Mouse (Mus musculus): ENCODE results near the gene Gm20518. TPM values are rescaled to one million over a fixed set of nuclear protein-coding genes. Genes with fewer than 3 reads are reported as not detected.

The Gm20518 gene
- polyA plus RNA-seq, 1 experiment from 2014 or later = 0.29 TPM

GRCm38 (mm10) chr16:17816528-17816927 is 74.9 kb downstream of the Gm20518 start:
- no peaks in the 10 kb centered on the region for H3K9me3 ChIP-seq (replicated peaks)
- 0 out of 2 replicates have a peak, but pooled peaks cover 7% of the 10 kb centered on the region for H3K27me3 ChIP-seq
- peak overlapping the region; percentile 56; the same call in 1 of the 2 replicates for H3K4me3 ChIP-seq (replicated peaks)
- H3K4me1 ChIP-seq = peaks cover 28% of the 10 kb centered on the region
- WGBS = 43% methylated on average over 8 of the region's 8 CpGs
- no peak overlapping the region for H3K9ac ChIP-seq
- no peaks in the 10 kb centered on the region for H3K36me3 ChIP-seq
- no peak for ATAC-seq (ENCODE audit: insufficient number of reproducible peaks, low FRiP score, low TSS enrichment, low read depth)
- H3K4me2 ChIP-seq (replicated peaks) = peak overlapping the region; percentile 85; the same call in 1 of the 2 replicates
- H3K27ac ChIP-seq (replicated peaks) = no peak overlapping the region

GRCm38 (mm10) chr16:17815411-17816402 is 75.8 kb downstream of the Gm20518 start:
- H3K4me2 ChIP-seq (replicated peaks) = peak overlapping the region; percentile 85
- H3K27ac ChIP-seq (replicated peaks) = peak overlapping the region; percentile 75
- 2% methylated on average over 63 of the region's 63 CpGs for WGBS
- peak overlapping the region; percentile 56 for H3K4me3 ChIP-seq (replicated peaks)
- H3K27me3 ChIP-seq = 0 out of 2 replicates have a peak, but pooled peaks cover 3% of the 10 kb centered on the region
- H3K4me1 ChIP-seq = peaks cover 31% of the 10 kb centered on the region
- H3K36me3 ChIP-seq = no peaks in the 10 kb centered on the region
- H3K9me3 ChIP-seq (replicated peaks) = no peaks in the 10 kb centered on the region
- peak; percentile 87 for ATAC-seq (ENCODE audit: insufficient number of reproducible peaks, low FRiP score, low TSS enrichment, low read depth)
- peak overlapping the region; percentile 36 for H3K9ac ChIP-seq

- no peaks in the 10 kb centered on the region for H3K27me3 ChIP-seq
- H3K4me1 ChIP-seq = peaks cover 55% of the 10 kb centered on the region
- no peak overlapping the region for H3K27ac ChIP-seq (replicated peaks)
- H3K9ac ChIP-seq = no peak overlapping the region
- 37% methylated on average over 4 of the region's 4 CpGs for WGBS
- no peak overlapping the region for H3K4me2 ChIP-seq (replicated peaks)
- H3K4me3 ChIP-seq (replicated peaks) = no peak overlapping the region
- no peaks in the 10 kb centered on the region for H3K36me3 ChIP-seq
- no peak for ATAC-seq (ENCODE audit: insufficient number of reproducible peaks, low FRiP score, low TSS enrichment, low read depth)
- no peaks in the 10 kb centered on the region for H3K9me3 ChIP-seq (replicated peaks)
Observed at GRCm38 (mm10) chr16:17813173-17813572, 78.3 kb downstream of the Gm20518 start.

GRCm38 (mm10) chr16:17812120-17812519 is 79.4 kb downstream of the Gm20518 start:
- no peaks in the 10 kb centered on the region for H3K9me3 ChIP-seq (replicated peaks)
- no peak overlapping the region for H3K4me2 ChIP-seq (replicated peaks)
- ATAC-seq (ENCODE audit: insufficient number of reproducible peaks, low FRiP score, low TSS enrichment, low read depth) = no peak
- 7% methylated on average over 5 of the region's 5 CpGs for WGBS
- no peak overlapping the region for H3K27ac ChIP-seq (replicated peaks)
- peaks cover 65% of the 10 kb centered on the region for H3K4me1 ChIP-seq
- no peak overlapping the region for H3K9ac ChIP-seq
- H3K36me3 ChIP-seq = no peaks in the 10 kb centered on the region
- H3K27me3 ChIP-seq = no peaks in the 10 kb centered on the region
- no peak overlapping the region for H3K4me3 ChIP-seq (replicated peaks)

GRCm38 (mm10) chr16:17809711-17810110 is 81.8 kb downstream of the Gm20518 start:
- H3K27me3 ChIP-seq = peaks cover 12% of the 10 kb centered on the region
- no peaks in the 10 kb centered on the region for H3K9me3 ChIP-seq (replicated peaks)
- H3K36me3 ChIP-seq = no peaks in the 10 kb centered on the region; the same call in 1 of the 2 replicates
- peak; percentile 85 for ATAC-seq (ENCODE audit: insufficient number of reproducible peaks, low FRiP score, low TSS enrichment, low read depth)
- peaks cover 69% of the 10 kb centered on the region for H3K4me1 ChIP-seq
- peak overlapping the region; percentile 91 for H3K27ac ChIP-seq (replicated peaks)
- H3K4me3 ChIP-seq (replicated peaks) = no peak overlapping the region
- WGBS = 12% methylated on average over 7 of the region's 7 CpGs
- H3K4me2 ChIP-seq (replicated peaks) = 0 out of 2 replicates have a peak overlapping the region, but pooled peaks have one; percentile 15
- H3K9ac ChIP-seq = no peak overlapping the region

GRCm38 (mm10) chr16:17809125-17809524 is 82.3 kb downstream of the Gm20518 start:
- Histone ChIP-seq H3K27ac (replicated peaks) (peak overlapping the region; percentile 91), H3K4me2 (replicated peaks) (no peak overlapping the region), H3K4me1 (peaks cover 74% of the 10 kb centered on the region), H3K9ac (no peak overlapping the region), H3K9me3 (replicated peaks) (no peaks in the 10 kb centered on the region), H3K27me3 (peaks cover 12% of the 10 kb centered on the region), H3K4me3 (replicated peaks) (no peak overlapping the region), H3K36me3 (no peaks in the 10 kb centered on the region; the same call in 1 of the 2 replicates)
- 69% methylated on average over 4 of the region's 4 CpGs for WGBS
- no peak for ATAC-seq (ENCODE audit: insufficient number of reproducible peaks, low FRiP score, low TSS enrichment, low read depth)

GRCm38 (mm10) chr16:17807192-17808009 is 84.1 kb downstream of the Gm20518 start:
- H3K4me1 ChIP-seq = peaks cover 91% of the 10 kb centered on the region
- WGBS = 2% methylated on average over 73 of the region's 73 CpGs
- peak; percentile 70 for ATAC-seq (ENCODE audit: insufficient number of reproducible peaks, low FRiP score, low TSS enrichment, low read depth)
- H3K36me3 ChIP-seq = no peaks in the 10 kb centered on the region; the same call in 1 of the 2 replicates
- peaks cover 27% of the 10 kb centered on the region for H3K27me3 ChIP-seq
- peak overlapping the region; percentile 91 for H3K27ac ChIP-seq (replicated peaks)
- H3K4me2 ChIP-seq (replicated peaks) = peak overlapping the region; percentile 81
- H3K9ac ChIP-seq = peak overlapping the region; percentile 45
- H3K4me3 ChIP-seq (replicated peaks) = peak overlapping the region; percentile 44
- no peaks in the 10 kb centered on the region for H3K9me3 ChIP-seq (replicated peaks)

- no peaks in the 10 kb centered on the region for H3K9me3 ChIP-seq (replicated peaks)
- 7% methylated on average over 50 of the region's 50 CpGs for WGBS
- peaks cover 34% of the 10 kb centered on the region for H3K27me3 ChIP-seq
- H3K27ac ChIP-seq (replicated peaks) = peak overlapping the region; percentile 91
- H3K4me1 ChIP-seq = peaks cover 92% of the 10 kb centered on the region
- H3K4me2 ChIP-seq (replicated peaks) = peak overlapping the region; percentile 81
- peak overlapping the region; percentile 44 for H3K4me3 ChIP-seq (replicated peaks)
- peak overlapping the region; percentile 45 for H3K9ac ChIP-seq
- H3K36me3 ChIP-seq = no peaks in the 10 kb centered on the region; the same call in 1 of the 2 replicates
- no peak for ATAC-seq (ENCODE audit: insufficient number of reproducible peaks, low FRiP score, low TSS enrichment, low read depth)
Observed at GRCm38 (mm10) chr16:17806581-17807191, 84.8 kb downstream of the Gm20518 start.

- no peak overlapping the region for H3K9ac ChIP-seq
- WGBS = 20% methylated on average over 7 of the region's 7 CpGs
- peaks cover 39% of the 10 kb centered on the region for H3K27me3 ChIP-seq
- H3K4me1 ChIP-seq = peaks cover 96% of the 10 kb centered on the region
- H3K27ac ChIP-seq (replicated peaks) = peak overlapping the region; percentile 91
- ATAC-seq (ENCODE audit: insufficient number of reproducible peaks, low FRiP score, low TSS enrichment, low read depth) = no peak
- peak overlapping the region; percentile 37 for H3K4me3 ChIP-seq (replicated peaks)
- H3K4me2 ChIP-seq (replicated peaks) = peak overlapping the region; percentile 81
- H3K36me3 ChIP-seq = no peaks in the 10 kb centered on the region; the same call in 1 of the 2 replicates
- no peaks in the 10 kb centered on the region for H3K9me3 ChIP-seq (replicated peaks)
Observed at GRCm38 (mm10) chr16:17804982-17805381, 86.5 kb downstream of the Gm20518 start.

- H3K27ac ChIP-seq (replicated peaks) = peak overlapping the region; percentile 91
- peaks cover 96% of the 10 kb centered on the region for H3K4me1 ChIP-seq
- H3K27me3 ChIP-seq = peaks cover 39% of the 10 kb centered on the region
- no peaks in the 10 kb centered on the region; the same call in 1 of the 2 replicates for H3K36me3 ChIP-seq
- WGBS = 7% methylated on average over 33 of the region's 33 CpGs
- peak overlapping the region; percentile 81 for H3K4me2 ChIP-seq (replicated peaks)
- no peaks in the 10 kb centered on the region for H3K9me3 ChIP-seq (replicated peaks)
- ATAC-seq (ENCODE audit: insufficient number of reproducible peaks, low FRiP score, low TSS enrichment, low read depth) = peak; percentile 43
- H3K9ac ChIP-seq = 0 out of 2 replicates have a peak overlapping the region, but pooled peaks have one; percentile 21
- peak overlapping the region; percentile 37 for H3K4me3 ChIP-seq (replicated peaks)
Observed at GRCm38 (mm10) chr16:17804449-17804912, 87.0 kb downstream of the Gm20518 start.
